Comparison of ENCODE assay signal across 13 mouse cellular contexts in the genomic region with DNA sequence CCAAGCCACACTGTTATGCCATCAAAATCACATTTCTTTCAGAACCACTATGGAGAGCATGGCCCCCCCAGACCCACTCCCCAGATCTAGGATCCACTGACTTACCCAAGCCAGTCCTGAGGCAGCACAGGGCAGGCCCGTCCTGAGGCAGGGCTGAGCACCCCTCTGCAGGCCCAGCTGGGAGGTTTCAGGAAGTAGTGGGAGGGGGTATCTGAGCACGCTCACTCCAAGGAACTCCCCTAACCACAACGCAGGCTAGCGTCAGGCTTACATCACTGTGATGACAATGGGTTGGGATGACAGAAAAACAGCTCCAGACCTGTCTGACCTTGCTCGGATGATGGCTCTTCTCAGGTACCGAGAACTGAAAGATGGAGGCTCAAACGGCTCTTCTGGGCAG. TPM values are rescaled to one million over a fixed set of nuclear protein-coding genes. Genes with fewer than 3 reads are reported as not detected.
DNase-seq lines count a peak whose midpoint lies in the region; ATAC-seq lines count a peak whose summit lies in the region.
"Had no signal": no experiment of that assay in that cellular context is flagged by ENCODE, and none has a peak within 500 bp of the region (broad histone marks: within the 10 kb centered on the region; RNA-seq: fewer than 3 reads in every experiment).

No protein-coding gene starts in this region.

- no peaks in the 10 kb centered on the region for H3K4me1 ChIP-seq in heart, embryonic 16.5 days (ENCODE audit: control insufficient read depth, insufficient read depth, low read length)
- no peaks in the 10 kb centered on the region for H3K4me1 ChIP-seq in forebrain, embryonic 14.5 days (ENCODE audit: control insufficient read depth, insufficient read depth, low read length)
- H3K4me1 ChIP-seq: forebrain, embryonic 13.5 days; neural tube, embryonic 13.5 days had no signal

- H3K4me3 ChIP-seq in heart, embryonic 16.5 days (ENCODE audit: low read length), result peak overlapping the region; percentile 36
- H3K4me3 ChIP-seq in forebrain, embryonic 14.5 days (ENCODE audit: low read depth, low read length), result no peak overlapping the region
- H3K4me3 ChIP-seq: embryonic facial prominence, embryonic 10.5 days; forebrain, embryonic 13.5 days; neural tube, embryonic 13.5 days had no signal

- H3K9ac ChIP-seq in heart, embryonic 16.5 days (ENCODE audit: low read length), result peak overlapping the region; percentile 49; the same call in 1 of the 2 replicates
- no peak overlapping the region for H3K9ac ChIP-seq in forebrain, embryonic 14.5 days (ENCODE audit: low read length)
- H3K9ac ChIP-seq: forebrain, embryonic 13.5 days; lung, embryonic 14.5 days; neural tube, embryonic 13.5 days had no signal

- H3K36me3 ChIP-seq in heart, embryonic 16.5 days (ENCODE audit: control insufficient read depth, insufficient read depth), result no peaks in the 10 kb centered on the region
- H3K36me3 ChIP-seq in forebrain, embryonic 14.5 days (ENCODE audit: control insufficient read depth, insufficient read depth, low read length), result no peaks in the 10 kb centered on the region
- H3K36me3 ChIP-seq: embryonic facial prominence, embryonic 10.5 days; neural tube, embryonic 13.5 days had no signal

- ATAC-seq in heart, embryonic 16.5 days (replicated peaks; ENCODE audit: extremely low read depth, insufficient read depth, low FRiP score), result peak; percentile 59
- ATAC-seq in megakaryocyte progenitor cell, adult 5-6 weeks (replicated peaks; ENCODE audit: poor library complexity), result peak; percentile 89
- no peak for ATAC-seq in forebrain, embryonic 14.5 days
- ATAC-seq: forebrain, embryonic 13.5 days had no signal

- H3K27me3 ChIP-seq in heart, embryonic 16.5 days (ENCODE audit: control insufficient read depth, insufficient read depth, low read length), result peaks cover 3% of the 10 kb centered on the region; the same call in 1 of the 2 replicates
- H3K27me3 ChIP-seq in forebrain, embryonic 14.5 days (replicated peaks; ENCODE audit: control insufficient read depth, insufficient read depth, low read length), result no peaks in the 10 kb centered on the region
- H3K27me3 ChIP-seq: forebrain, embryonic 13.5 days; neural tube, embryonic 13.5 days had no signal

- intact Hi-C loops in heart, postnatal 10 days (cut with DNase I), result no loop called here

- H3K9me3 ChIP-seq in heart, embryonic 16.5 days (replicated peaks; ENCODE audit: control insufficient read depth, low read length), result no peaks in the 10 kb centered on the region
- no peaks in the 10 kb centered on the region for H3K9me3 ChIP-seq in forebrain, embryonic 14.5 days (replicated peaks; ENCODE audit: control insufficient read depth, low read length)
- H3K9me3 ChIP-seq: embryonic facial prominence, embryonic 10.5 days; forebrain, embryonic 13.5 days; neural tube, embryonic 13.5 days had no signal

- H3K4me2 ChIP-seq in heart, embryonic 16.5 days (ENCODE audit: low read depth, low read length), result peak overlapping the region; percentile 46; the same call in 1 of the 2 replicates
- H3K4me2 ChIP-seq in forebrain, embryonic 14.5 days (ENCODE audit: low read length), result no peak overlapping the region
- H3K4me2 ChIP-seq: forebrain, embryonic 13.5 days; lung, embryonic 14.5 days; neural tube, embryonic 13.5 days had no signal

- DNase-seq in heart, postnatal 10 days, result no peak
- peak; percentile 71 to 74 for DNase-seq in spleen, postnatal 36 days (ENCODE audit: low spot score in 2 of 2)
- no peak for DNase-seq in spleen, postnatal 14 days (ENCODE audit: low spot score in 2 of 2)
- DNase-seq in thymus, postnatal 4 days, result peak; percentile 75
- no peak for DNase-seq in right cerebral cortex, postnatal 36 days (ENCODE audit: low spot score in 2 of 2)
- no peak for DNase-seq in forebrain, embryonic 14.5 days (ENCODE audit: low spot score)
- DNase-seq: kidney, postnatal 14 days; lung, embryonic 14.5 days had no signal

- peak overlapping the region; percentile 16; the same call in 1 of the 2 replicates for H3K27ac ChIP-seq in heart, embryonic 16.5 days (ENCODE audit: low read length)
- H3K27ac ChIP-seq in forebrain, embryonic 14.5 days (ENCODE audit: low read depth, low read length), result no peak overlapping the region
- H3K27ac ChIP-seq: embryonic facial prominence, embryonic 10.5 days; forebrain, embryonic 13.5 days; neural tube, embryonic 13.5 days had no signal

- 58% methylated on average over 7 of the region's 7 CpGs for WGBS in heart, embryonic 16.5 days
- 72% methylated on average over 7 of the region's 7 CpGs for WGBS in forebrain, embryonic 14.5 days

RNA-seq across cellular contexts. Expression of gene Gpr132, which starts 7.3 kb away (rescaled TPM):
- polyA plus RNA-seq in heart, embryonic 16.5 days (2015; fragmentation: Nextera tagmentation; extraction: Ambion mirVana), result 1.4 and 3.6 TPM in 2 replicates
- under 1 TPM; 0.17 to 0.19 TPM for total RNA-seq in heart, postnatal 10 days (2021)
- total RNA-seq in megakaryocyte progenitor cell, adult 5-6 weeks (2015), result 11.4 and 14.1 TPM in 2 replicates
- 5.7 and 6.1 TPM in 2 replicates for total RNA-seq in megakaryocyte progenitor cell, adult 5-6 weeks (2017)
- polyA plus RNA-seq in forebrain, embryonic 14.5 days (2014; fragmentation: Nextera tagmentation; extraction: Ambion mirVana), result not detected in 2 replicates
- polyA plus RNA-seq: forebrain, embryonic 13.5 days; neural tube, embryonic 13.5 days had no signal

RNA-seq across cellular contexts. Expression of gene Cdca4, which starts 31.5 kb away (rescaled TPM):
- 44.7 and 53.2 TPM in 2 replicates for polyA plus RNA-seq in heart, embryonic 16.5 days (2015; fragmentation: Nextera tagmentation; extraction: Ambion mirVana)
- 10 to 100 TPM; 13.7 to 16.6 TPM for total RNA-seq in heart, postnatal 10 days (2021)
- 64.3 and 68.9 TPM in 2 replicates for total RNA-seq in megakaryocyte progenitor cell, adult 5-6 weeks (2015)
- 56.8 and 63.6 TPM in 2 replicates for total RNA-seq in megakaryocyte progenitor cell, adult 5-6 weeks (2017)
- 101 and 112 TPM in 2 replicates for polyA plus RNA-seq in forebrain, embryonic 14.5 days (2014; fragmentation: Nextera tagmentation; extraction: Ambion mirVana)

RNA-seq across cellular contexts. Expression of gene Clba1, which starts 52.0 kb away (rescaled TPM):
- polyA plus RNA-seq in heart, embryonic 16.5 days (2015; fragmentation: Nextera tagmentation; extraction: Ambion mirVana), result 6.0 and 8.4 TPM in 2 replicates
- 1 to 10 TPM; 2.4 to 3.1 TPM for total RNA-seq in heart, postnatal 10 days (2021)
- 0.39 and 0.52 TPM in 2 replicates for total RNA-seq in megakaryocyte progenitor cell, adult 5-6 weeks (2015)
- 0.87 and 1.0 TPM in 2 replicates for total RNA-seq in megakaryocyte progenitor cell, adult 5-6 weeks (2017)
- 17.0 and 19.4 TPM in 2 replicates for polyA plus RNA-seq in forebrain, embryonic 14.5 days (2014; fragmentation: Nextera tagmentation; extraction: Ambion mirVana)

RNA-seq across cellular contexts. Expression of gene Ahnak2, which starts 58.3 kb away (rescaled TPM):
- 2.0 and 2.1 TPM in 2 replicates for polyA plus RNA-seq in heart, embryonic 16.5 days (2015; fragmentation: Nextera tagmentation; extraction: Ambion mirVana)
- 10 to 100 TPM; 13.6 to 17.4 TPM for total RNA-seq in heart, postnatal 10 days (2021)
- not detected in 2 replicates for total RNA-seq in megakaryocyte progenitor cell, adult 5-6 weeks (2015)
- not detected in 2 replicates for total RNA-seq in megakaryocyte progenitor cell, adult 5-6 weeks (2017)
- 0.29 and 0.51 TPM in 2 replicates for polyA plus RNA-seq in forebrain, embryonic 14.5 days (2014; fragmentation: Nextera tagmentation; extraction: Ambion mirVana)

Comparison
In these comparisons a context has a peak if more than half of its experiments do, and no peak if none do; other contexts are left out.
1. DNase-seq: peak in spleen, postnatal 36 days (2 of 2) and thymus, postnatal 4 days (single experiment); none in heart, postnatal 10 days (0 of 2), spleen, postnatal 14 days (0 of 2), right cerebral cortex, postnatal 36 days (0 of 2) and forebrain, embryonic 14.5 days (single experiment).
2. RNA of gene Gpr132, which starts 7.3 kb away (total RNA-seq): 5.7 to 14.1 TPM in megakaryocyte progenitor cell, adult 5-6 weeks; 0.17 to 0.19 TPM in heart, postnatal 10 days; every median in the first group is over 4 times any median in the second.